Mouse (Mus musculus) erythroblast, adult 5-6 weeks (primary cell): ENCODE measurements around the gene Klhl42. TPM values are rescaled to one million over a fixed set of nuclear protein-coding genes. Genes with fewer than 3 reads are reported as not detected.

Experiments used
- ATAC-seq: replicated peaks from 2 replicates; pipeline ENCODE4 v1.8.0; 2016; ENCODE audit warnings: moderate number of reproducible peaks, mild to moderate bottlenecking, moderate TSS enrichment, inconsistent platforms; ENCODE audit not compliant: poor library complexity, low FRiP score, severe bottlenecking
- total RNA-seq, 2 experiments: library from RNA; stranded (forward) in 1 of 2; stranded (reverse) in 1 of 2; fragments of 150-400 nt in 1 of 2; fragments of 200-764, 138-1000 nt in 1 of 2; gene quantifications; 2 replicates each; pipeline versions ENCODE4 v1.2.3 to v1.2.4; 2015 to 2017; ENCODE audit warnings: low replicate concordance in 2 of 2

The Klhl42 gene
- total RNA-seq (2015; ENCODE audit: low replicate concordance) (1.5 and 2.9 TPM in 2 replicates), total RNA-seq (2017; ENCODE audit: low replicate concordance) (0.98 and 1.2 TPM in 2 replicates)

- no peak; the same call in 1 of the 2 replicates for ATAC-seq
These were observed at the start of gene Klhl42 for GRCm38 (mm10) chr6:147091136-147092120. Klhl42 (plus strand) TSS chr6:147091379.

GRCm38 (mm10) chr6:147042291-147043290 is 48.6 kb upstream of the Klhl42 start, which contains the start of gene Mrps35:
Mrps35 (plus strand) TSS chr6:147042764.
- peak; percentile 99 for ATAC-seq

GRCm38 (mm10) chr6:147043633-147044032 is 47.5 kb upstream of the Klhl42 start:
- ATAC-seq: no peak

GRCm38 (mm10) chr6:147049239-147049805 is 41.9 kb upstream of the Klhl42 start:
- no peak for ATAC-seq

GRCm38 (mm10) chr6:147051666-147052065 is 39.5 kb upstream of the Klhl42 start:
- ATAC-seq: no peak

- ATAC-seq: no peak
These were observed 38.7 kb upstream of the Klhl42 start for GRCm38 (mm10) chr6:147052440-147052839.

GRCm38 (mm10) chr6:147053785-147054646 is 37.2 kb upstream of the Klhl42 start:
- ATAC-seq: no peak

GRCm38 (mm10) chr6:147055374-147055977 is 35.7 kb upstream of the Klhl42 start:
- ATAC-seq: no peak

- ATAC-seq: no peak
These were observed 31.9 kb upstream of the Klhl42 start for GRCm38 (mm10) chr6:147059326-147059725.

GRCm38 (mm10) chr6:147061630-147062029 is 29.5 kb upstream of the Klhl42 start:
- no peak for ATAC-seq

GRCm38 (mm10) chr6:147062034-147062433 is 29.1 kb upstream of the Klhl42 start:
- ATAC-seq: no peak

GRCm38 (mm10) chr6:147062694-147063093 is 28.5 kb upstream of the Klhl42 start:
- ATAC-seq: no peak

GRCm38 (mm10) chr6:147064226-147064943 is 26.8 kb upstream of the Klhl42 start:
- no peak for ATAC-seq

- ATAC-seq: no peak
These were observed 26.3 kb upstream of the Klhl42 start for GRCm38 (mm10) chr6:147064944-147065261.

GRCm38 (mm10) chr6:147075808-147076387 is 15.3 kb upstream of the Klhl42 start:
- no peak for ATAC-seq

- no peak for ATAC-seq
These were observed 14.3 kb upstream of the Klhl42 start for GRCm38 (mm10) chr6:147076878-147077277.

- ATAC-seq: no peak
These were observed 11.3 kb upstream of the Klhl42 start for GRCm38 (mm10) chr6:147079919-147080318.
